Mouse (Mus musculus) MEL (cell line): ENCODE measurements around the gene Tmem86b. TPM values are rescaled to one million over a fixed set of nuclear protein-coding genes. Genes with fewer than 3 reads are reported as not detected.
A peak's percentile ranks its signal among the peaks of the same experiment; 100 is the strongest.

ENCODE experiments used
- DNase-seq: peaks from one replicate; pipeline ENCODE4 v3.0.0; 2011; ENCODE audit warnings: low read depth, low spot score
- H3K27ac ChIP-seq: 2 replicates; pipeline ENCODE4 v1.5.1; 2012; ENCODE audit warnings: low read depth, mild to moderate bottlenecking, control low read depth, low read length, moderate library complexity; ENCODE audit not compliant: control insufficient read depth
- H3K27me3 ChIP-seq, 2 experiments: fragments of 150-350 bp in 1 of 2; sonication (generic) in 1 of 2; 2 replicates each; pipeline ENCODE4 v1.6.1; 2012; ENCODE audit warnings: low read length in 2 of 2, mild to moderate bottlenecking in 2 of 2, improper control_type of control experiment in 1 of 2, moderate library complexity in 1 of 2; ENCODE audit not compliant: insufficient read depth in 2 of 2, control insufficient read depth in 1 of 2
- H3K36me3 ChIP-seq, 2 experiments: 2 replicates each; pipeline ENCODE4 v1.6.1; 2012 to 2014; ENCODE audit warnings: low read length in 2 of 2, improper control_type of control experiment in 1 of 2, inconsistent platforms in 1 of 2, mild to moderate bottlenecking in 1 of 2; ENCODE audit not compliant: insufficient read depth in 2 of 2, control insufficient read depth in 1 of 2
- H3K4me1 ChIP-seq, 2 experiments: fragments of 150-350 bp in 1 of 2; sonication (generic) in 1 of 2; 2 replicates each; pipeline ENCODE4 v1.6.1; 2012; ENCODE audit warnings: low read length in 2 of 2, improper control_type of control experiment in 1 of 2, mild to moderate bottlenecking in 1 of 2; ENCODE audit not compliant: insufficient read depth in 2 of 2, control insufficient read depth in 1 of 2
- H3K4me3 ChIP-seq, 2 experiments: fragments of 150-350 bp in 1 of 2; sonication (generic) in 1 of 2; 2 replicates each; pipeline ENCODE4 v1.5.1; 2012; ENCODE audit warnings: low read depth in 2 of 2, low read length in 2 of 2, mild to moderate bottlenecking in 2 of 2, moderate library complexity in 2 of 2, control low read depth in 1 of 2, improper control_type of control experiment in 1 of 2; ENCODE audit not compliant: control insufficient read depth in 1 of 2, insufficient read depth in 1 of 2
- H3K79me2 ChIP-seq: 2 replicates; pipeline ENCODE4 v1.6.1; 2012; ENCODE audit warnings: mild to moderate bottlenecking, low read length, moderate library complexity; ENCODE audit not compliant: control insufficient read depth, poor library complexity, insufficient read depth
- H3K9ac ChIP-seq: 2 replicates; pipeline ENCODE4 v1.6.1; 2012; ENCODE audit warnings: low read depth, mild to moderate bottlenecking, control low read depth, low read length, moderate library complexity; ENCODE audit not compliant: control insufficient read depth, poor library complexity, severe bottlenecking
- H3K9me3 ChIP-seq: fragments of 150-350 bp; sonication (generic); replicated peaks from 2 replicates; pipeline ENCODE4 v1.6.1; 2012; ENCODE audit warnings: mild to moderate bottlenecking, low read length, improper control_type of control experiment, moderate library complexity; ENCODE audit not compliant: insufficient read depth
- BHLHE40 ChIP-seq: IDR thresholded peaks from 2 replicates; pipeline ENCODE4 v1.6.1; 2012; ENCODE audit warnings: low read depth, mild to moderate bottlenecking, inconsistent platforms, low read length, improper control_type of control experiment, borderline replicate concordance
- CHD1 ChIP-seq: IDR thresholded peaks from 2 replicates; pipeline ENCODE4 v1.6.1; 2012; ENCODE audit warnings: low read depth, mild to moderate bottlenecking, inconsistent platforms, low read length, improper control_type of control experiment
- EP300 ChIP-seq, 2 experiments: IDR thresholded peaks; 2 replicates each; pipeline ENCODE4 v1.6.1; 2011; ENCODE audit warnings: improper control_type of control experiment in 2 of 2, low read length in 2 of 2, low read depth in 1 of 2, mild to moderate bottlenecking in 1 of 2
- ETS1 ChIP-seq: IDR thresholded peaks from 2 replicates; pipeline ENCODE4 v1.6.1; 2012; ENCODE audit warnings: low read depth, mild to moderate bottlenecking, inconsistent platforms, low read length, improper control_type of control experiment, moderate library complexity
- MAFK ChIP-seq: IDR thresholded peaks from 2 replicates; pipeline ENCODE4 v1.6.1; 2011; ENCODE audit warnings: low read depth, mild to moderate bottlenecking, low read length, improper control_type of control experiment, borderline replicate concordance
- MAX ChIP-seq: IDR thresholded peaks from 2 replicates; pipeline ENCODE4 v1.6.1; 2011; ENCODE audit warnings: low read length, improper control_type of control experiment
- MXI1 ChIP-seq: IDR thresholded peaks from 2 replicates; pipeline ENCODE4 v1.6.1; 2011; ENCODE audit warnings: mild to moderate bottlenecking, low read depth, low read length, improper control_type of control experiment
- RCOR1 ChIP-seq: IDR thresholded peaks from 2 replicates; pipeline ENCODE4 v1.6.1; 2012; ENCODE audit warnings: low read depth, mild to moderate bottlenecking, inconsistent platforms, low read length, improper control_type of control experiment
- SIN3A ChIP-seq: IDR thresholded peaks from 2 replicates; pipeline ENCODE4 v1.6.1; 2012; ENCODE audit warnings: low read length, improper control_type of control experiment, inconsistent platforms
- TCF12 ChIP-seq: IDR thresholded peaks from 2 replicates; pipeline ENCODE4 v1.6.1; 2014; ENCODE audit warnings: low read depth, mild to moderate bottlenecking, inconsistent platforms, low read length, improper control_type of control experiment, moderate library complexity
- ZC3H11A ChIP-seq: IDR thresholded peaks from 2 replicates; pipeline ENCODE4 v1.6.1; 2012; ENCODE audit warnings: low read depth, mild to moderate bottlenecking, inconsistent platforms, low read length, improper control_type of control experiment
- ZMIZ1 ChIP-seq: IDR thresholded peaks from 2 replicates; pipeline ENCODE4 v1.6.1; 2012; ENCODE audit warnings: low read depth, mild to moderate bottlenecking, inconsistent platforms, low read length, improper control_type of control experiment, moderate library complexity
- polyA plus RNA-seq, 2 experiments: library from polyadenylated mRNA; stranded (reverse) in 1 of 2; unstranded in 1 of 2; fragments of >175 nt in 1 of 2; fragments of >200 nt in 1 of 2; gene quantifications; 2 replicates each; pipeline versions ENCODE4 v1.2.1 to v1.2.4; 2012; ENCODE audit warnings: low replicate concordance in 2 of 2, low read depth in 1 of 2; ENCODE audit not compliant: insufficient read length in 2 of 2, insufficient read depth in 1 of 2, missing spikeins in 1 of 2
- total RNA-seq: library from RNA; depleted of rRNA; stranded (reverse); fragments of 300-350 nt; gene quantifications from 2 replicates; pipeline ENCODE4 v1.2.3, GENCODE M21; 2012

Tmem86b gene
- total and polyA plus RNA-seq, 3 experiments = 10.2 to 31.6 TPM; not detected in 1

DNA sequence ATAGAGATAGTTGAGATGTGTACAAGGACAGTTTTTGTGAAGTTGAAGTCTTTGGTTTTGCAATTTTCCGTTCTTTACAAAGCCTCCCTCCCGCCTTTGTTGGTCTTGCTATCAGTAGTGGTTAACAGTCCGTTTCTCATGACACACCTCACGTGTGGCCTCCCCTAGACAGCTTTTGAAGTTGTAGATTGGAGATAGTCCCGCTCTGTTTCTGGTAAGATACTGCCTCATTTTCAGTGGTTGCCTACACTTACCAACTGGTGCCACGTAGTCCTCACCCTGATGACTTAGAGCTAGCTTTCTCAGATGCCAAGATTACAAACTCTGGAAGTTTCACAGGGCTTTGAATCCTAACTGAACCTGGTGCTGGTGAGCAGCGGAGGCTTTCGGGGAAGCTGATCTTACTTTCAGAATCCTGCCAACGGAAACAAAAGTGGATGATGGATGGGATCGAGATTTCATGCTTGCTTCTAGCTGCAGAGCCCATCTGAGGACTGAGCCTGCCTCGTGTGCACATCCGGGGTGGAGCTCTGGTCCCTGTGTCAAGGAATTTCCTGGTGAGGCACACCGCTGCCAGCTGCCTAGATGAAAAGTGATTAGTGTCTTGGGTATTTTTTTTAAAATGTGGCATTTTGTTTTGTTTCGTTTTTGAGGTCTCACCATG lies 17.4 kb downstream of the Tmem86b start:
- DNase-seq = peak; percentile 30
- Histone ChIP-seq H3K4me1 (peaks cover 0 to 11% of the 10 kb centered on the region in 2 experiments; a peak in 2 of 4 replicates), H3K27me3 (peaks cover 0 to 2% of the 10 kb centered on the region in 2 experiments; a peak in 2 of 4 replicates), H3K79me2 (no peaks in the 10 kb centered on the region), H3K9me3 (no peaks in the 10 kb centered on the region), H3K4me3 (peak overlapping the region; percentile 9 to 14; a peak in 1 of 4 replicates), H3K27ac (no peak overlapping the region), H3K36me3 (0 out of 4 replicates have a peak, but pooled peaks cover 0 to 2% of the 10 kb centered on the region in 2 experiments), H3K9ac (no peak overlapping the region; the same call in 1 of the 2 replicates)
- TF ChIP-seq SIN3A (0 out of 2 replicates have a peak, but pooled peaks have one; percentile 21), ETS1 (0 out of 2 replicates have a peak, but pooled peaks have one; percentile 35), BHLHE40 (peak; percentile 86), MXI1 (0 out of 2 replicates have a peak, but pooled peaks have one; percentile 26), TCF12 (peak; percentile 17; the same call in 1 of the 2 replicates), EP300 (IDR thresholded peaks at IDR 0.05; ENCODE audit: low read depth in 1 of 2, low read length in 2 of 2) (peak; percentile 15 to 59; a peak in 2 of 4 replicates), MAFK (no peak), CHD1 (no peak)

DNA sequence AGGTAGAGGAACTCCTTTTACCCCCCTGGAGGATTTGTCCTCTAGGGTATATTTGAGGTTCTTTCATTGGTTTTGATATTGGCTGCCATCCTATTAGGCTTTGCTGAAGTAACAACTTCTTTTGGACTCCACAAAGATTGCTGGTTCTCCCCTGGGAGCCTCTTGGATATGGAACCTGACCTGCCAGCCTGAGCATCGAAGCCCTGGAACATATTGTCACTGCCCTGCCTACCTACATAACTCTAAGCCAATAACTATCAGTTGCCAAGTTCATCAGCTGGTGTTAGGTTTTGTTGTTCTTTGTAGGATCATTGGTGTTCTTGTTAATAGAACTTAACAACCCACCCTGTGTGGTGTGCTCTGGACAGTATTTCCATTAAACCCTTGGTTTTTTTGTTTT lies 18.3 kb downstream of the Tmem86b start:
- no peak for TF ChIP-seq ZMIZ1
- Histone ChIP-seq H3K27ac (no peak overlapping the region), H3K27me3 (peaks cover 0 to 2% of the 10 kb centered on the region in 2 experiments; a peak in 2 of 4 replicates)

DNA sequence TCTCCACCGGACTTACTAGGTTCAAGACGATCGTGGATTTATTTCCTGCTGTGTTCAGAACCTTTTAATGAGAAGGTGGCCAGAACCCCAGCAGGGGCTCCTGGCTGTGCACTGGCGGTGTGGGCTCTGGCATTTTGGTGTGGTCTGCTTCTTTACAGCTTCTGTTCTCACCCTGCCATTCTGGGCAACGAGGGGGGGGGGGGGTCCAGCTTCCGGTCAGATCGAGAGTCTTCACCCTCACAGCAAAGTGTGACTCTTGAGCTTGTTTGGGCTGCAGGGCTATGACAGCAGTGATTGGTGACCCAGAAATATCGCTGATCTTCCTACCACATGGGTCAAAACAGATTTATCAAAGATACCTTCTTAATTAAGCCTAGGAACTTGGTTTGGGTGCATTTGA lies 18.8 kb downstream of the Tmem86b start:
- no peak for DNase-seq
- no peaks in the 10 kb centered on the region for H3K9me3 ChIP-seq
- no peaks in the 10 kb centered on the region; a peak in 1 of 4 replicates for H3K27me3 ChIP-seq
- H3K4me1 ChIP-seq = peaks cover 0 to 11% of the 10 kb centered on the region in 2 experiments; a peak in 2 of 4 replicates
- TF ChIP-seq ZC3H11A (no peak), MAX (no peak), RCOR1 (no peak)
- H3K4me3 ChIP-seq = no peak overlapping the region
- no peak overlapping the region for H3K9ac ChIP-seq
- 0 out of 4 replicates have a peak, but pooled peaks cover 0 to 2% of the 10 kb centered on the region in 2 experiments for H3K36me3 ChIP-seq
- no peak overlapping the region for H3K27ac ChIP-seq
- no peaks in the 10 kb centered on the region for H3K79me2 ChIP-seq

More for the DNA sequence above, 18.3 kb downstream of the Tmem86b start:
- Histone ChIP-seq H3K36me3 (0 out of 4 replicates have a peak, but pooled peaks cover 0 to 2% of the 10 kb centered on the region in 2 experiments), H3K4me1 (peaks cover 0 to 11% of the 10 kb centered on the region in 2 experiments; a peak in 2 of 4 replicates), H3K9me3 (no peaks in the 10 kb centered on the region), H3K9ac (no peak overlapping the region), H3K4me3 (no peak overlapping the region), H3K79me2 (no peaks in the 10 kb centered on the region)
- DNase-seq = no peak
